Mouse (Mus musculus): ENCODE data around the gene Ddit4.

- TF ChIP-seq CTCF (IDR thresholded peaks at IDR 0.05; ENCODE audit: borderline replicate concordance, insufficient read depth, low read depth, low read length) (no peak), POLR2A (IDR thresholded peaks at IDR 0.05; ENCODE audit: borderline replicate concordance, insufficient read depth, low read length) (no peak)
Measured at GRCm38 (mm10) chr10:59945416-59945815, 6.2 kb downstream of the Ddit4 start.
